Mouse (Mus musculus) embryo, embryonic 9.5 days (tissue): Measurements from ENCODE around the gene Hist1h1d.
"Not testable (repeated sequence)": the region's sequence is repeated elsewhere in the genome, so short reads cannot be mapped to it uniquely, and the experiment has no call there.

ENCODE experiments used
- DNase-seq: peaks from one replicate; pipeline ENCODE4 v3.0.0-alpha.2; 2017; ENCODE audit errors: extremely low spot score

The Hist1h1d gene

GRCm38 (mm10) chr13:23546694-23547093, 6.4 kb upstream of the Hist1h1d start:
- no peak for DNase-seq

GRCm38 (mm10) chr13:23550761-23551145, 2.3 kb upstream of the Hist1h1d start:
- DNase-seq: peak; percentile 76

DNA sequence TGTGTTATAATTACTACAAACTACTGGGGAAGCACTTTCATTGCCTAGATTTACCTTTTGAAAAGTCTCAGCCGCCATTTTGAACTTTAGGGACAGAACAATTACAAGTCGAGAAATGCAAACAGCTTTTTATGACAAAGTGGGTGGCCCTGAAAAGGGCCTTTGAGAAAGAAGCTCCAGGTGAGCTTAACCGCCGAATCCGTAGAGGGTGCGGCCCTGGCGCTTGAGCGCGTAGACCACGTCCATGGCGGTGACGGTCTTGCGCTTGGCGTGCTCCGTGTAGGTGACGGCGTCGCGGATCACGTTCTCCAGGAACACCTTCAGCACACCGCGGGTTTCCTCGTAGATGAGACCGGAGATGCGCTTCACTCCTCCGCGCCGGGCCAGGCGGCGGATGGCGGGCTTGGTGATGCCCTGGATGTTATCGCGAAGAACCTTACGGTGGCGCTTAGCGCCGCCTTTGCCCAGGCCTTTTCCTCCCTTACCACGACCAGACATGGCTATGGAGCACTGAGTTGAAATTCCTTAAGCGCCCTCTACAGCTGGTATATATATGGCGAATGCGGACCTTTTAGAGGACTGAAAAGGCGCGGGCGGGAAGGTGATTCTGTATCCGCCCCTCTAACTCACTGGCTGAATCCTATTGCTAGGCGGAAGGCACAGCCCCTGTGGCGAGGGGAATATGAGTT, 1.8 kb upstream of the Hist1h1d start, which contains the start of gene Hist1h4f:
Gene Hist1h4f (minus strand): TSS at position 503 of the 689 bp plus-strand sequence.
- DNase-seq: peak; percentile 97

DNA sequence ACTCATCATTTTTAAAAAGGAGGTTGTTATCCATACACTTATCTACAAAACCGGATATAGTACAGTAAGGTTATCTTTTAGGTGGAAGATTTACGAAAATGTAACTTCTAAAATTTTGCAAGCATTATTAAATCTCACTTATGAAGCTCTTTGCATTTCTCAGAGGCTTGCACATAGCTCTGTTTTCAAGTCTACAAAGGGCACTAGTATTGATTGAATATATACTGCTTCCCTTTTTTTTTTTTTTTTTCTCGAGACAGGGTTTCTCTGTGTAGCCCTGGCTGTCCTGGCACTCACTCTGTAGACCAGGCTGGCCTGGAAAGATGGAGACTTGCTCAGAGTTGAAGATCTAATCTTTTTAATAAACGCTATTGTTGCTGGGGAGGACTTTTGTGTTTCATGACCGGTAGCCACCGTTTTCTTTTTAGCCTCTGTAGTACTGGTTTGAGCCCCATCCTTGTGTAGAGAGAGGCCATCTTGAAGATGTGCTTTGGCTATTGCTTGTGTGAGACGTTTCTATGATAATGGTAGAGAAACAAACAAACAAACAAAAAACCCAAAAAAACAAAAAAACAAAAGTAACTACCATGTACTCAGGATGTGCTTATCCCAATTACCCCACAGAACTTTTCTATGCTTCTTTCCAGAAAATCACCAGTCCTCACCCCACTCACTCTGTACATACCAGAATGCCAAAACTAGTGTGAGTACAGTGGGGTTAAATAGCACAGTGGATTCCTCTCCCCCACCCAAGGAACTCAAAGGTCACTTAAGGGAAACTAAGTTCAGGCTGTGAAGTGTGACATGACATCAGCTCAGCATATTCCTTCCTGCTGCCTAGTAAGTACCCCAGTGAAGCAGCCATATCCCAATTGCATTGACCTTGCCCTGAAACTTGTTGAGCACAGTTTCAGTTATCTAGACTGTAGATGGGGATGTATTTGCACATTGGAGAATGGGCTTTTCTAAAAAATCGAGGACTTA, 839 bp upstream of the Hist1h1d start:
- DNase-seq: no peak

DNA sequence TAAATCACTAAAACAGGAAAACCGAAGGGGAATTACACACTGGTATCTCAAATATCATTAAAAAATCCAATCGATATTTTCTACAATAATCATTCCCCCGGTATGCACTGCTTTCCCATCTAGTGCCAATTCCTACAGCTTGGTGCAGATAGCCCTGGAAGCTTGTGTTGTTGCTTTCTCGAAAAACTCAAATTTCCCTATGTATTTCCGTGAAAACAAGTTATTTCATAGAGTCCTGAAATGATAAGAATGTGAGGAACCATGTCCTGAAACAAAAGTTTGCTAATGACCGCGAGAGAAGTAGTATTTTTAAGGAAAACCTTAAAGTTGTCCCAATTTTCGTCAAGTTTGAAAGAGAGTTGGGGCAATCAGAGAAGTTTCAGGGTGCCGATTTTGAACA, 1.3 kb downstream of the Hist1h1d start:
- no peak for DNase-seq

- peak; percentile 96 for DNase-seq
These were observed 2.1 kb downstream of the Hist1h1d start for GRCm38 (mm10) chr13:23554925-23555838.

GRCm38 (mm10) chr13:23555839-23556416, 2.9 kb downstream of the Hist1h1d start:
- peak; percentile 92 for DNase-seq

DNA sequence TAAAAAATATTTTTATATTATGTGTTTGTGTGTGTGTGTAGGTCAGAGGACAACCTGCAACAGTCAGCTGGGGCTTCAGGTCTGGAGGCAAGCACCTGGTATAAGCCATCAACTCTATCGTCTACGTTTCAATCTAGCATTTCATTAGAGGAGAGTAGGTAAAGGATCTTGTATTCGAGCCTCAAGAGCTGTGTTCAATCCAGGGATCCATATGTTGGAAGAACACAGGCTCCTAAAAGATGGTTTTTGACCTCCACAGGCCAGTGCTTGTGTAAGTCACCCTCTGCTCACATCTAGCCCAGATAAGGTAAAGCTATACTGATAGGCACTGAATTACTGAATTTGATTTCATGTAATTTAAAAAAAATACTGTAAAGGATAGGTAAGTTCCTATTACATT, 3.8 kb downstream of the Hist1h1d start:
- no peak for DNase-seq

- not testable (repeated sequence) for DNase-seq
These were observed 7.6 kb downstream of the Hist1h1d start for GRCm38 (mm10) chr13:23560699-23561098.

DNA sequence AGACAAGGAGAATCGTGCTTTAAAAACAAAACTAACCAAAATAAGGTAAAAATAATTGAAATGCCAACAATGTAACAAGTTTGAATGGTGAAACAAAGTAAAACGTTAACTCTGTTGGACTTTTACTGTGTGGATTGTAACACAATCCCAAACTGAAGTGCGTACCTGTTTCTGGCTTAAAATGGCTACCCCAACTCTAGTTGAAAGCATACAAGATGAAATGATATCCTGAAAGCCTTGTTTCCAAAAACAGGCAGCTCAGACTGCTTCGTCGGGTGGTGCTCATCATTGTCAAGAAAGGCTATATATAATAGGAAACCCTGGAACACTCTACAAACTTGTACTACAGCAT, 8.4 kb downstream of the Hist1h1d start:
- not testable (repeated sequence) for DNase-seq

DNA sequence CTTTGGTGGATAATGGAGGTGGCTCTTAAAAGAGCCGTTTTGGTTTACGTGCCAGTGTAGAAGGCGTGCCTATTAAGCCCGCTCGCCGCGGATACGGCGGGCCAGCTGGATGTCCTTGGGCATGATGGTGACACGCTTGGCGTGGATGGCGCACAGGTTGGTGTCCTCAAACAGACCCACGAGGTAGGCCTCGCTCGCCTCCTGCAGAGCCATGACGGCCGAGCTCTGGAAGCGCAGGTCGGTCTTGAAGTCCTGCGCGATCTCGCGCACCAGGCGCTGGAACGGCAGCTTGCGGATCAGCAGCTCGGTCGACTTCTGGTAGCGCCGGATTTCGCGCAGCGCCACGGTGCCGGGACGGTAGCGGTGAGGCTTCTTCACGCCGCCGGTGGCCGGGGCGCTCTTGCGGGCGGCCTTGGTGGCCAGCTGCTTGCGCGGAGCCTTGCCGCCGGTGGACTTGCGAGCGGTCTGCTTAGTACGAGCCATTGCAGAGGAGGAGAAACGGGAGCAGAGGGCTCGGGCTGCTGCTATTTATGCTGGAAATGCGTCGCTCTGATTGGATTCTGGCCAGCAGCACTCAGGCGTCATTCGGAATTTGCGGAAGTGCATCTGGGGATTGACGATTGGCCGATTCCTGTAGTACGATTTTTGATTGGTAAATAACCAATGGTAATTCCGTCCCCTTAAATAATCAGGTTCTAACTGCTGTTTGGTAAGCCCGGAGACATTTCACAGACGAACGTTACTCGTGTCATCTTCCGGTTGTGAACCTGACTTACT, 9.0 kb downstream of the Hist1h1d start, which contains the start of gene Hist1h3e:
Gene Hist1h3e (minus strand): TSS at position 487 of the 777 bp plus-strand sequence.
- peak; percentile 98 for DNase-seq

DNA sequence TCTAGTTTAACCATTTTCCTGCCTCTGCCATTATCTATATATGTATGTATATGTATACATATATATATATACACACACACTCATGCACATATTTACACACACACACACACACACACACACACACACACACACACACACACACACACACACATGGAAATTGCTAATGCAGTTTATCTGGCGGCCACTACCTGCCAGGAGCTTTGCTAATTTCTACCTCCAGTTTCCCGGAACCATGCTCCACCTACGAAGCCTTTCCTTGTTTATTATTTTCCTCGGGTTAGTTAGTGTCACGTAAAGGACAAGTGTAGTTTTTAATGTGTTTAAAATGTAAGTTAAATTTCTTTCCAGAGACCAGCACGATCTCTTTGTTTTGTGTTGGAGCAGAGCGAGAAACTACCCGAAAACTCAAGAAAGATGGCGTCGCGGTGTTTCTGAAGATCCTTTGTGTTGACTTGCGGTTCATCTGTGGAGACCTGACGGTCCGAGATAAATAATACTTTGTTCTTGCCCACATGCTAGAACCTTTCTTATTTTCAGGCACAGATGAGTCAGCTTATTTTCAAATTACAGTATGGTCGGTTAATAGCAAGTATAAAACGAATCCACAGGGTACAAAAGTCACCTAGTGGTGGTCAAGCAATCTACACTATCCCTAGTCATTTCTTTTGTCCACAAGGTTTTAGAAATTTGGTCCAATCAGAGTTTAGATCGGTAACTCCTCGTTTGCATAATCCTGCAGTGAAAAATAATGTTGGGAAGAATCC, 9.8 kb downstream of the Hist1h1d start:
- DNase-seq: peak; percentile 75

- no peak for DNase-seq
These were observed 11.4 kb downstream of the Hist1h1d start for GRCm38 (mm10) chr13:23564482-23564881.

GRCm38 (mm10) chr13:23570261-23571021, 17.4 kb downstream of the Hist1h1d start:
- peak; percentile 72 for DNase-seq

GRCm38 (mm10) chr13:23571022-23571503, 18.0 kb downstream of the Hist1h1d start, which contains the start of the genes Hist1h2ae and Hist1h2bg:
TSS of gene Hist1h2ae (minus strand) at chr13:23571220.
TSS of gene Hist1h2bg (plus strand) at chr13:23571396.
- DNase-seq: peak; percentile 92

GRCm38 (mm10) chr13:23571504-23572217, 18.6 kb downstream of the Hist1h1d start:
- DNase-seq: peak; percentile 75

DNA sequence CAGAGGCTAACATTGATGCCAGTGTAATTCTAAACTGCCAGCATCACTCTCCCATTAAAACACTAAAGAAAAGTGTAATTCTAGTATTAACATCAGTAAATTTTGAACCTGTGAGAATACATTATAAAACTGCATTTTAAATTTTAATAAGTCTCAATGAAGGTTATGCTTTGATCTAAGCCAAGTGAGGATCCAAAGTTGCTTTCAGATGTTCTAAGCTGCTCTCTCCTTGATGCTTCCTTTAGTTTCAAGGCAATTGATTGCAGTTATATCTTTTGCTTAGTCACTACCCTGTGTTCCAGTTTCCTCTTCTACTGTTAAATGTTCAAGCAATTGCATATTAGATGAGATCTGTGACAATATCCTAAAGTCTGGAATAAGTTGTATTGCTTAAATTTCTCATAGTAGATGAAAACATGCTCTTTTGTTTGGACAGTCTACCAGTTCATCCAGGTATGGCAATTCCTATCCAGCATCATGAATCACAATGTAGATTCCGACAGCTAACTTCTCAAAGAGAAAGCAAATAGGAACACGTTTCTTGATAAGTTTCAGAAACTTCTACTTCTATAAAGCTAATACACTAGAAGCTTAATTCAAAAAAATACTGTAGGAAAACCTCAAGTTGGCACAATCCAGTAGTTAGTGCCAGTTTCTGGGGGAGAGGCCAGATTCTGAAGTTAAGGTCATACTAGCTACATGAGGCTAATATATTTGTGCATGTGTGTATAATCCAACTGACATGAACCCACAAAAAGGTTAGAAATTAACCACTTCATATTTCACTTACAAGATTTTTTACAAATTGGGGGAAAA, 19.4 kb downstream of the Hist1h1d start:
- DNase-seq: peak; percentile 65
